Mouse (Mus musculus) embryo, embryonic 10 days (tissue): Measurements from ENCODE around the gene Kctd12b.
A peak's percentile ranks its signal among the peaks of the same experiment; 100 is the strongest.
"Not testable (repeated sequence)": the region's sequence is repeated elsewhere in the genome, so short reads cannot be mapped to it uniquely, and the experiment has no call there.

Experiments
- DNase-seq: peaks from one replicate; pipeline ENCODE4 v3.0.0-alpha.2; 2015; ENCODE audit warnings: low spot score

Gene Kctd12b

GRCm38 (mm10) chrX:153695782-153696395 lies at the start of gene Kctd12b:
Gene Kctd12b (minus strand): TSS chrX:153696391.
- DNase-seq = peak; percentile 18

DNA sequence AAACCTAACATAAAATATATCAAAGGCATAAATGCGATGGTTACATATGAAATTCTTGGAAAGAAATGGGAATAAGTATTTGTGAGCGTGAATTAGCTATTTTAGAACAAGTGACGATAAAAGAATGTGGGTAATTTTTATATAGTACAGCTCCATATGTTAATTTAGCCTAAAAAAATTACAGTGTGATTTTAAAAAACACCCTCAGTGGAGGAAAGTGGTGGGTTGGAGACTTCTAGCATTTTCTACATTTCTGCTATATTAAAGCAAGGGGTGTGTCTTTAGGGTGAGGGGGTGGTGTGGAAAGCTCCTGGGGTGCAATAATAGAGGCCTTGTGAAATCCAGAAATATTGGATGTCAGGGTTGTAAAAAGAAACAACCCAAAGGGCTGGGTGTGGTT lies 46.3 kb upstream of the Kctd12b start:
- no peak for DNase-seq

- no peak for DNase-seq
These were observed 39.5 kb upstream of the Kctd12b start for GRCm38 (mm10) chrX:153735697-153736096.

DNA sequence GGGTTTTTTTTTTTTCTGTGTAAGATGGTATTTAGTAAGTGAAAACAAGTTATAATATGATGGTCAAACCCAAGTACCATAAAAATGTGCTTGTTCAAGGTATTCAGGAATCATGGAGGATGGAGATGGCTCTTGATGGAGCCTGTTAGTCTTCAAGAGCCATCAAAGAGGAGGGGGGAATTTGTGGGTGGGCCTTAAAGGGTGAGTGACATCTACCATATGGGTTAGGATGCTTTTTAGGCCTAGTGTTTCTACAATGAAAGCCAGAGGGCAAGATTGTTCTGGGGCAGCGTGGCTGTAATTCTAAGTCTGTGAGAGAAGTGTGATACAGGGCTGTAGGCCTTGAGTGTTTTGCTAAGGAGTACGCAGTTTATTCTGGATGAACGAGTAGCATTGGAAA lies 28.2 kb upstream of the Kctd12b start:
- peak; percentile 57 for DNase-seq

DNA sequence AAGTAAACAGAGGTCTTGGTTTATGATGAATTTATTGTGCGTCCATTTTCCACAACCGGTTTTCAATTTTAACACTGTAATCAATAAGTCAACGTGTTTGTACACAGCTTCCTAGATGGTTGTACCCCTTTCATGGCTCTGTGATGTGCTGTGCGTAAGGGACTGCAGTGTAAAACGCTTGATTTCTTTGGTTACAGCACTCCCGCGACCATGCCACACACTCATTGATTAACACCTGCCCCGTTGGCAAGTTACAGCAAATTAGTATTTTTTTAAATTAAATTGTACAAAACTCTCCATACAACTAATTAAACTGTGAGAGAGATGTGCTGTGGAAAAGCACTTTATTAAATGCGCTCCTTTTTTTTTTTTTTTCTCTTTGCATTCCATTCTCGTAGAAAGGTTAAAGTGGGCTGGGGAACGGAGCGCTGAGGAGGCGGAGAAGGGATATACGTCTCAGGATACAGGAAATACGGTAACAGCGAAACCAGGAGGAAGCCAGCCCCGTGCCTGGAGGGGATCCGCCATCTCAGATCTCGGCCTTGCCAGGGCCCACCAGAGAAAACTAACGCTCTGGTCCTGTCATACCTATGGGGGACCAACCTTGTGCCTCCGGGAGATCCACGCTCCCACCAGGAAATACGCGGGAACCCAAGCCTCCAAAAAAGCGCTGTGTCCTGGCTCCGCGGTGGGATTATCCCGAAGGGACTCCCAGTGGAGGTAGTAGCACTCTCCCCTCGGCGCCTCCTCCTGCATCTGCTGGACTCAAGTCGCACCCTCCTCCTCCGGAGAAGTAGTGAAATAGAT lies 27.1 kb upstream of the Kctd12b start, which contains the start of gene Nbdy:
Gene Nbdy, plus strand, starts transcription at position 481 of the 807 bp plus-strand sequence.
- peak; percentile 82 for DNase-seq

GRCm38 (mm10) chrX:153719602-153720001 lies 23.4 kb upstream of the Kctd12b start:
- DNase-seq = peak; percentile 51

DNA sequence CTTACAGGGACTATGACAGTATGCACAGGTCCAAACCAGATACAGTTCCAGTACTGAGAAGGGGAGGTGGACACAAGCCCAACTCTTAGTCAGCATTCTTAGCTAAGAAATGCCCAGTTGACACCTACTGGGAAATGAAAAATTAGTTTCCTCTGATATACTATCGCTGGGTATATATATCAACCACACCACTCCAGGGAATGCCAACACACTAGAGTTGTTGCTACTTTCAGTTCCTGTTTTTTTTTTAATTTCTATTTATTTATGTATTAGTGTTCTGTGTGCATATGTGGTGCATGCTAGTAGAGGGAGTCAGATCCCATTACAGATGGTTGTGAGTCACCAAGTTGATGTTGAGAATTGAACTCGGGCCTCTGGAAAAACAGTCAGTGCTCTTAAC lies 20.5 kb upstream of the Kctd12b start:
- no peak for DNase-seq

DNA sequence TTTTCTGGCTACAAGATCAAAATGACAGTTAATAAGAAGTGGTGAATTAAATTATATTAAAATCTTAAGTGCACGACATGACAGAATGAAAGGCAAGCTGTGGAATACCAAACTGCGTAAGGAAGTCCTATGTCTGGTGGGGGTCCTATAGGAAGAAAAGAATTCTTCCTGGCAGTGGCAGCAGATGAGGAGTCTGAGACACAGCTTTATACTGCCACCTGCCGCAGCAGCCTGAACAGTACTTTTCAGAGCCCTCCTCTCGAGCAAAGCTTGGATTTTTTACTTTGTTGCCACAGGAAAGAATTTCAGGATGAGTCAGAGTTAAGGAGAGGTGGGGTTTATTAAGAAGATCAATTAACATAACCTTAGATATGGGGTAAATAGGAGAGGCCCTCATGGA lies 11.5 kb upstream of the Kctd12b start:
- DNase-seq = peak; percentile 24

GRCm38 (mm10) chrX:153700463-153700862 lies 4.3 kb upstream of the Kctd12b start:
- no peak for DNase-seq

- DNase-seq = not testable (repeated sequence)
These were observed 28.0 kb downstream of the Kctd12b start for GRCm38 (mm10) chrX:153668233-153668632.

GRCm38 (mm10) chrX:153664903-153665302 lies 31.3 kb downstream of the Kctd12b start:
- no peak for DNase-seq

- DNase-seq = no peak
These were observed 39.2 kb downstream of the Kctd12b start for GRCm38 (mm10) chrX:153656949-153657348.

DNA sequence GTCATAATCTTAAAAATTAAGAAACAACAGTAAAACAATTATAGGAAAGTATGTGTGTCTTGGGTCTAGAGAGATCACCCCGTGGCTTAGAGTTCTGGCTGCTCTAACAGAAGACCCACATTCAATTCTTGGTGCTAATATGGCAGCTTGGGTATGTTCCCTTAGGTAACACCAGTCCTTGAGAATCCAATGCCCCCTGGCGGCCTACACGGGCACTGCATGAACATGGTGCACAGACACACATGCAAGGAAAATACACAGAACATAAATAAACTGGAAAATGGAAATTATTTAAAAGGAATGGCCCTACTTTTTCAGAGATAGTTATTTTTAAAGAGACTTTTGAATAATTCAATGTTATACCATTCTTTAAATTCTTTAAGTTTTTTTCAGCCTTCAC lies 55.6 kb downstream of the Kctd12b start:
- DNase-seq = no peak

GRCm38 (mm10) chrX:153636247-153636646 lies 59.9 kb downstream of the Kctd12b start:
- peak; percentile 23 for DNase-seq
